Mouse (Mus musculus) kidney, adult 18-20 months (tissue): ENCODE data around the gene Pde7b.

Experiments used
- DNase-seq: peaks from one replicate; pipeline ENCODE4 v3.0.0; 2021

The Pde7b gene

DNA sequence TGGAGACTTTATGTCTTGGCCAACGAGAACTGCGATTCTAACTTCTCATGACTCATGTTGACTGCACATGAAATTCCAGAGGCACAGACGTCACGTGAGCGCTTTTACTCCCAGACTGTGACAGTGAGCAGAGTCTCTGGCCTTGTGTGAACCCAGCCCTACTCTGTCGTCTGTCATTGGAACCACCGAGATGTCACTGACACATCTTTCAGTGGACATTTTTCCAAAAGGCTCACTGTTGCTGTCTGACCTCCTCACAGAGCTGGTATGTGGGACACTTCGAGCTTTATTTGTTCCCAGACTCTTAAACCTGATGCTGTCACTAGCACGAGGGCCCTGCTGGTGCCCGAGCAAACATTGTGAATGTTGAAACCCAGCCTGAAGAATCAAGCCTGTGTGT lies 315.7 kb downstream of the Pde7b start:
- DNase-seq, result no peak

DNA sequence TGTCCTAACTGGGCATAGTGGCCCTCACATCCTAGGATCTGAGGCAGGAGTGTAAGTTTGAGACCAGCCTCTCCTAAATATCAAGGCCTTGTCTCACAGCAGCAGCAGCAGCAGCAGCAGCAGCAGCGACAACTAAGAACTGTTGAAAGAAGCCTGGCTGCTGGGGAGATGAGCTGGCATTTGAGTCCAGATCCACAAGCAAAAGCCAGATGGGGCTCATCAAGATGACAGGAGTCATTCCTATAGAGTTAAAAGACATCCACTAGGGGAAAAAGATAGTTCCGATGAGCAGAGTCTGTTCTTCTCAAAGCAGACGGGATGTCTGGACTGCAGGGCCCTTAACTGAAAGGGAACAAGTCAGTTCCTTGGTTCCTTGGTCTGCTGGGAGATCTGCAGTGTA lies 316.5 kb downstream of the Pde7b start:
- DNase-seq, result no peak

DNA sequence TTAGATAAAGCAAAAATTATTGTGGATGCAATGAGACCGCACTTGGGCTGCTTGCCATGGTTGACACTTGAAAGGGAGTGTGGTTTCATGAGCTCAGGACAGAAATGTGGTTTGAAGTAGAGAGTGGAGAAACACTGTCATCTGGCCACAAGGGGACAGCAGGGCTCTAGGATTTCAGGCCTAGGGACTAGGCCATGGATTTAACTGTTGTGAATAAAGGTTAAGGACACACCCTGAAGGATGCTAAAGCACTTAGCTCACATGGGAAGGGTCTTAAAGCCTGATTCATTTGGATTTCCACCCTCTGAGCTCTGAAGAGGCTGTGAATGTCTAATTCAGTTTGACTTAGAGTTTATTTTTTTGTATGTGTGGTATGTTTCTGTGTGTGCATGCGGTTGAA lies 319.4 kb downstream of the Pde7b start:
- DNase-seq, result peak; percentile 52

DNA sequence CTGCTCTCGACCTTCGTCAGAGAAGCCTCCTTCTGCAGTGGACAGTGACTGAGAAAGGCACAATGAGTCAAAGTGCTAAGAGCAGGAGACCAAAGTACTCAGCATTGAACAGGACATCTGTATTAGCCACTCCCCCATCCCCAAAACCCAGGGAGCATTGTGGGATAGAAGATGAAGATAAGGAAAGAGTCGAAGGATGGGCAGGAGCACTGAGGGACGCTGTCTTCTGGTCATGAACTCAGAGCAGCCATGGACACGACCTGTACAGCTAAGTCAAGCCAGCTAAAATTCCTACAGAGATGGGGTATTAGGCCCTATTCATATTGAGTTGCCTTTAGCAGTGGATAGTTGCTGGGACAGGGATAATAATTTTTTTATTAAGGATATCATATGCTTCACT lies 321.9 kb downstream of the Pde7b start:
- DNase-seq, result no peak

DNA sequence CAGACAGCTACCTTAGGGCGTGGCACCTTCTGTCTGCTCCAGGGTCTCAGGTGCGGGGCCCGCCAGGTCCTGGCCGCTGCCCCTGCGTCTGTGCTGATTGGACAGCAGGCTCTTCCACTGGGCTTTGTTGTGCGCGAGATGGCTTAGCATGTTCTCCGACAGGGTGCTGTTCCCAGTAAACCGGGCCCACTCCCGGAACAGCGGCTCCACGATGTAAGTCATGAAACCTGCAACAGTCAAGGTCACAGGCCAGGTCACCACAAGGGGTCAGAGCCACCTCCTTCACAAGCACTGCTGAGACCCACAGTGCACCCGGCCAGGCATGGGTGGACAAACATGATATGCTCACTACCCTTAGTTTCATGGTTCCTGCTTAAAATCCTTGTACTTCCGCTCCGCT lies 324.5 kb downstream of the Pde7b start:
- no peak for DNase-seq

DNA sequence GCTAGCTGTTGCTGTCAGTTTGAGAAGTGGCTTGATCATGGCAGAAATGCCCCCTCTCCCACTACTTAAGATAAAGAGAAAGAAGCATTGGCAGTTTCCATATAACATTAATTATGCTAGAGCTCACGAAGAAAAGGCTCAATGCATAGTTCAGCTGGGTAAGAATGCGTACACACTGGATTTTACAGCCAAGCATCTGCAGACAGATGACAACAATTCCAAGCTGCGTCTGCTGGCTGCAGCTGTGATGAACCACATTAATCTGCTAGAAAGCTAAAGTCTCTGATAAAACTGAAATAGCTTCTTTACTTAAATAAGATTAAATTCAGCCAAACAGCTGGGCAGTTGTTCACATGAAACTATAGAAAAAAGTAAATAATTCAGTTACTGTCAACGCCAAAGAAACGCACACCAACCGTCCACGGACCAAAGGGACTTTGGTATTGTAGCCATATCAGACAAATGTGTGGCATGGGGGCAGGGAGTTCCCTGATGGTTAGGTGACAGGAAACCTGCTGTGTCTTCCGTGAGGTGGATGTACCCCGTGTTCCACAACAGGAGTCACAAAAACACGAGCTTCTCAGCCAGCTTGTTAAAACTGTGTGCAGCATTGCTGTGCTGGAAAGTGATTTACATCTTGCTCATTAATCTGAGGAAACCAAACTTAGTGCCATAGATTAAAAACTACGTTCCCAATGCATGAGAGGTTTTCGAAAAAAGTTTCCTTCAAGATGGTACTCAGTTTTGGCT lies 326.1 kb downstream of the Pde7b start:
- no peak for DNase-seq

DNA sequence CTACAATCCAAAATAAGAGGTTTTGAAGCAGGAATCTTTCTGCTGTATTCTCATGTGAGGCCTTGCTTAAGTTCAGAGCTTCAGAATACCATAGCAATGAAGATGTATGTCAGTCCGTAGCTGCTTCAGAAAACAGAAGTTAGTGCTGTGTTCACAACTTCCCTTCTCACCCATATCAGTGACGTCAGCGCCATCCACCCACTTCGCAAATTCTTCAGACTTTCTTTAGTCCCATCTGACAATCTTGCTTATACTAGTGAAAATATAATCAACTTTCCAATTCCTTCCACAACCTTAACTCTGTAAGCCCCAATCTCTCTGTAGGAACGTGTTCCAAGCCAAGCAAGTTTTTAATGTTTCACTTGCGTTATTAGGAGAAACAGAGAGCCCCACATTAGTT lies 326.7 kb downstream of the Pde7b start:
- DNase-seq, result no peak

DNA sequence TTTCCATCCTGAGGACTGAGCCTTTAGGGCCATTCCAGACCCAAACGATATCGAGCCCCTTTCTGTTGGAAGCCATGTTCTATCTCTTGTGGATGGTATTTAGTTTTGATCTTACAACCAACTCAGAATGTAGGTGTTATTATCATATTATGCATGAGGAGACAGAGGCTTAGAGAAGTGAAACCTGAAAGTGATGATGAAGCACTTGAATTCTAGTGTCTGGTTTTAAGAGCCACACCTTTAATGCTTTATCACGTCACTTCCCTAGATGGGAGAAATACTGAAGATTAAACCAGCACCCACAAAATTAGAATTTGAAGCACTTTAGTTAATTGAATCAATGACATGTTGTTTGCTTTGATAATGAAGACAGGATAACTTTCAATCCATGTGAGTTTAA lies 329.1 kb downstream of the Pde7b start:
- no peak for DNase-seq

DNA sequence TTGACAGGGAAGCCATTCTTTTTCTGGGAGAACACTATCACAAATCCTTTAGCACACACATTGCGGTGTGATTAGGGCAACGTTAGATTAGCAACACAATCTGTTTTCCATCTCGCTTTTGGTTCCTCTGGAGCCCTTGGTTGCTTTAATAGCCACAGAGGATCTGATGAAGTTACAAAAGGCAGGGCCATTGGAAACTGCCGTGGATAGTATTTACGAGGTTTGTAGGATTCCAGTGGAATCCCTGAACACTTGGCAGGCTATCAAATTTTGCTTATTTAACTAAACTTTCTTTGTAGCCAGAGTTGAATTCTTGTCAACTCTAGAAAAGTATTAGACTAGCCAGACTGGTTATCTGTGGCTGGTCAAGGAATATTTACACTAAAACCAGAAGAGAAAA lies 330.1 kb downstream of the Pde7b start:
- DNase-seq, result no peak

DNA sequence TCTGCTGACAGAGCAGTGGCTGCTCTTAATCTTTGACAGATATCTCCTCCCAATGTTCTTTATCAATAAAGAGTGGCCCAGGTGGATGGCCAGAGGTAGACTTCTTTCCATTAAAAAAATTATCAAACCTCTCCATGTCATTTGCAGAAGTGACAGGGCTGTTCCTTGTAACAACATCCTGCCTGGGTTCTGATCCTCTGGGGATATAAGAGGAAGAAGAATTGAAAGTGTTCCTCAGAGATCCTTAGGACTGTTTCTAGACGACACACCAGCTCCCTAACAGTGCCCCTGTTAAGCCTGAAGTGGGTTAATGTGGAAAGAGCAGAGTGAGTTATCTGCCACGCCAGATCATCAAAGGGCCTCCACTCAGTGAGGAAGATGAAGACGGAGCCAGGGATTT lies 334.3 kb downstream of the Pde7b start:
- no peak for DNase-seq

DNA sequence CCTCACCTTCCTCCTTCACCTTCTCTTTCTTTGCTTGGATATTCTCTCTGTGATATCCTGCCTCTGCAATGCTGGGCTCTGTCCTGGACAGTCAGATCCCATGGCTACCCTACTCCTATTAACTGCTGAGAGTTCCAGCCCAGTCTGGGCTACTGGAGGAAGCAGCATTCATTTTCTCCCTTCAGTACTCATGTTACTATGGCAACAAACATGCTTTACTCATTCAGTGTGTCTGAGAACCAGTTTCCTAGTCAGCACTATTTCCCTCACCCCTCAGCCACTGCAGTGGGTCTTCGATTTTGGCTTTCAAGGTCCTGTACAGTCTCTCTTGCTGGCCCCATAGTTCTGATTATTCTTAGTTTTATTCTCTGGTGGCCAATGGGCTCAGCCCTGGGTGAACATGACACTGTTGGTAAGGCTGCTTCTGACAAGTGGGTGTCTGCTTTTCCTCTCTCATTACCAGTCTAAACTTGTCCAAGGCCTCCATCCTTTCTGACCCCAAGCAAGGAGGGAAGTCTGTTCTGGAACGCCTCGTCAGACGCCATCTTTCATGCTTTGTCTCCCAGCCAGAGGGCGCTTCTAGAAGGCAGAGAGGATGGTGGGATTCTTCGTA lies 342.0 kb downstream of the Pde7b start:
- DNase-seq, result no peak

DNA sequence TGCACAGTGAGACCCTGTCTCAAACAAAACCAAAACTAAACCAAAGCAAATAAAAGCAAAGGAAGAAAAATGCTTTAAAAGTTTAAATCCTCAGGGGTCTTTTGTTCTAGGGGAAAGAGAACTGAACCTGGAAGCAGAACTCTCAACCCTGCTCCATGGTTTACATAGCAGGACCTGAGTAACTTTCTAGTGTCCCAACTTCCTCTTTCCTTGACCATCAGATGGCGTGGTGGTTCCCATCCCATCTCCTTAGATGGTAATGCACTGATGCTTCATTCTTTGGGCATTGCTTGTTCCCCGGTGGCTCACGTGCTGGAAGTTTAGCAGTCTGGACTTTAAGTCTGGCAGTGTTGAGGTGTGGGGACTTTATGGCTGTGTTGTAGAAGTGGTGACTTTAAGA lies 343.5 kb downstream of the Pde7b start:
- no peak for DNase-seq

DNA sequence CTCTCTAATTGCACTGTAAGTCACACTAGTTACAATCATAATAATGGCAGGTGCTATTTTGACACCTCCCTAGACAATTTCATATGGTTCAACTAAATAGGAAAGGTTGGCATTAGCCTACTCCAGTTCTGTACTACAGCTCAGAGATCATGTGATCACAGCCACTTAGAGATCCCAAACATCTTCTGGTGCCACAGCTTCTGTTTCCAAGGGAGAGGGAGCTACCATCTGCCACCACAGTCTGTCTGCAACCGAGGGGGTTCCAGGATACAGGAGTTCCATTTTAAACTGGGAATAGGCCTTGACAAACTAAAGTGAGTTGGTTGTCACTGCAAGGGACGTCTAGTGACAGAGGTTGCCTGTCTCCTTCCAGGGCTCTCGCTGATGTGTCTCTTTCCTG lies 344.1 kb downstream of the Pde7b start:
- DNase-seq, result no peak

DNA sequence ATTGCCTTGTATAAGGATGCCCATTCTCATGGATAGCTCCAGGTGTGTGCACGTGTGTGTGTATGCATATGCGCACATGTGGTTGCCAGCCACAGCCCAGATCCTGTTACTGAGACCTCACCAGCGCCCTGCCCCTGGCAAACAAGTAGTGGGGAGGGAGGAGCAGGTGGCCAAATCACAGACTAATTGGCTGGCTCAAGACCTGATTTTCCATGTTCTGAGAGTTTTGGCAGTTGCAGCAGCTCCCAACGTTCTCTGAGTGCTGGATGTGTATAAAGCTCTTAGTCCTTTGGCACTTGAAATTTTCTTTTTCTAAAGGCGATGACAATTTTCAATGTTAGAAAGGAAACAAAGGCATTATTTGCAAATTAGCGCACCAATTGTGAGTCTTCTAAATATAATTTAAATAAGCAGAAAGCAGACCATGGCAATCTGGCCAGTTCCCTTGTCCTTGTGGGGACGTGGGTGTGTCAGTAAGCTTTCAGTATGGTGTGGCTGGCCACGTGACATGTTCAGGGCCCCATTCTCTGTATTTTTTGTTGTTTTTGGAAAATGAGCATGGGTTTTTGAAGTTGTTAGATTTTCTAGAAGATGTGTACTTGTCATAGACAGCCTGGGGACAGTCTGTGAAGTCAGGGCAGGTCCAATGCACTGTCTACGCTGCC lies 345.7 kb downstream of the Pde7b start:
- DNase-seq, result no peak

DNA sequence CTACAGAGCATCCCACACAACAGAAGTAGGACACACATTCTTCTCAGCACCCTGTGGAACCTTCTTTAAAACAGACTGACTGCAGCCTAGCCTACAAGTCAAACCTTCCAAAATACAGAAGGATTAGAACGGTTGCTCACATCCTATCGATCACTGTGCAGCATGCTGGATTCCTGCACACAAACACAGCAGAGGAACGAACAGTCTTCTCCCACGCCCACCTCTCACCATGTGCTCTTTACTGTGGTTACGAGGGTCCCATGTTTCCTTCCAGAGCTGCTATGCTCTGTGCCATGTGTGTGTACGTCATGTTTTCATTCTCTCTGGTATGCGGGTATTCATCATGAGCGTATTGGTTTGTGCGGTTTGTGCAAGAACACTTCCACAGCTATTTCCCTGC lies 347.3 kb downstream of the Pde7b start:
- no peak for DNase-seq

DNA sequence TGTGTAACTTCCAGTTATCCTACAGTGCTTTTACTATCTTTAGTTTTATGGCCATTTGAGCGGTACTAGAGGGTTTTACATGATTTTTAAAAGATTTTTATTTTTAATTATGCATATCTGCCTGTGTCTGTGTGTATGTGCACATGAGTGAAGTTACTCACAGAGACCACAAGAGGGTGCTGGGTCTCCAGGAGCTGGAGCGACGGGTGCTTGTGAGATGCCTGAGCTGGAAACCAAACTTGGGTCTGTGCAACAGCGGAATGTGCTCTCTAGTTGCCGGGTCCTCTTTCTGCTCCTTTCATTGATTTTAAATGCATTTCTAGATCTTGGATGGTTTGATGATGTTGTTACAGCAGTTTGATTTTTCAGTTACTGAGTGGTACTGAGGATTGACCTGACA lies 352.8 kb downstream of the Pde7b start:
- DNase-seq, result no peak

DNA sequence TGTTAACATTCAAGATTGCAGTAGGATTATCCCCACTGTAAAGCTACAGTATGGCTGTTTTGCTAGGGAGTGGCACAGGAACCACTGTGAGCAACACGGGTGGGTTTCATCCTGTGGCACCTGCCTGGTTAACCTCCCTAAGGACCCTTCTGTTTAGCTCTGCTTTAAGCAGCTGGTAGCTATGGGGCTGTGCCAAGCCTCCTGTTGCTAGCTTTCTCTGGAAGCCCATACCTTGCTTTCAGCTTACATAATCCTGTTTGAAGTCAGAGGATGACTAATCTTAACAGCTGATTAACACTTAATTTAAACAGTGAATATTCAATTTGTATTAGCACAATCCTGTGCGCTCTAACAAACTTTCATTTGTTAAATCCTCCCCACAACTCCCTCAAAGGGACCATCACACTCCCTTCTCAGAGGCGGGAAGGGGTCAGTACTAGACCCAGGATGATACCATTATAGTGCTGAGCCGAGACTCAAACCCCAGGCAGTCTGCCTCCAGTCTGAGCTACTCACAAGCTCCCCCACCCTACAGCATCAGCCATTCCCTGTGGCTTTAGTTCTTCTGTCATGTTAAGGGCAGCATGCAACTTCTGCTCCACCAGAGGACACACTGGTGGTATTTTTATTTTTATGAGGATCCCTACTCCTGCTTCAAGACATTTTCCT lies 362.3 kb downstream of the Pde7b start:
- no peak for DNase-seq

DNA sequence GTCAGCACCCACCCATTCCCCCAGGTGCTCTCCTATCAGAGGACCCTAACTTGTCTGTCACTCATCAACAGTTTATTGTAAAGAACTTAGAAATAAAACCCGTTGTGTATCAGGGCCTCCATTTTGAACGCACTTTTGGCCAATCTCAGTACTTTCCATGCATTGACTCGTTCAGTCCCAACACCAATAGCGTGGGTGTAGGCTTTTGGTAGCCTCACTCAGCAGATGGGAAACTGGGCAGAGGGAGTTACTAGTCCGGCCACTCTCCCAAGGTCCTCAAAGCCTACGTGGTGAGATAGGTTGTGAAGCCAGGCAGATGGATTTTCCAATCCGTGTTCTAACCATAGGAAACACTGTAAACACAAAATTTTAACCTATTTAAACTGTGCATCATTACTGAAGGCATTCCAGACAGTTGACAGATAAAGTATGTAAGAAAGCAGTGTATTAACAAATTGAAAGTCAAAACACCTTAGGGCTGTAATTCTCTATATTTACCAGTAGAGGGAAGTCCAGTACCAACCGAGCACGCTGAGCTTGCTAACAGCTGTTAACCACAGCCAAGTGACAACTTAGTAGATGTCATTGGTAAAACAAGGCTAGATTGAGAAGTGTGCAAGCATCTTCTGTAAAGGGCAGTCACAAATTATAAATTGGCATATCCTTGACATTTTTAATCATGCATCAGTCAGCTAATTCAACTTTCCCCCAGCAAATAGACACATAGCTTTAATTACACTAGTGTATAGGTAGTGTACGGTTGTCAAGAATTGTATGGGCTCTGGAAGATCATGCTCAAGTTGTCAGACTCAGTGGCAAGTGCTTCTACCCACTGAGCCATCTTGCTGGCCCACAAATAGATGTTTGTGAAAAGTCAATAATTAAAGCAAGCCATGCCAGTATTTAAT lies 363.1 kb downstream of the Pde7b start:
- no peak for DNase-seq

DNA sequence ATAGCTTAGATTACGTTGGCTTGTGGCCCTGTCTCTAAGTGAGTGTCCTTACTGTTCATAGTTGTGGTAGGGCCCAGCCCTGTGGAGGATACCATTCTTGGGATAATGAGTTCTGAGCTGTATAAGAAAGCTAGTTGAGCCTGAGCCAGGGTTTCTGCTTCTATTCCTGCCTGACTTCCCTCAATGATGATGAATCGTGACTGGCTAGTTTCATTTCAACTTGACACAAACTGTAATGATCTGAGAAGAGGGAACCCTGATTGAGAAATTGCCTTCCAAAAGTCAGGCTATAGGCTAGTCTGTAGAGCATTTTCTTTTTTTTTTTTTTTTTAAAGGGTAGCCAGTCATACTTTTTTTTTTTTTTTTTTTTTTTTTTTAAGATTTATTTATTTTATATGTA lies 376.0 kb downstream of the Pde7b start:
- no peak for DNase-seq
